Mouse (Mus musculus) T-helper 17 cell (primary cell): ENCODE results near the gene Serinc4.

Source experiments
- in situ Hi-C, 2 experiments: fragments of 300-600 bp; cut with MboI, MseI; formaldehyde crosslinking; loops; 1 replicate in 1 of 2; 2 replicates in 1 of 2; pipeline ENCODE4 v1.15.1; 2025; ENCODE audit warnings: high pct_unique_total_duplicates in 2 of 2

Serinc4 gene

DNA sequence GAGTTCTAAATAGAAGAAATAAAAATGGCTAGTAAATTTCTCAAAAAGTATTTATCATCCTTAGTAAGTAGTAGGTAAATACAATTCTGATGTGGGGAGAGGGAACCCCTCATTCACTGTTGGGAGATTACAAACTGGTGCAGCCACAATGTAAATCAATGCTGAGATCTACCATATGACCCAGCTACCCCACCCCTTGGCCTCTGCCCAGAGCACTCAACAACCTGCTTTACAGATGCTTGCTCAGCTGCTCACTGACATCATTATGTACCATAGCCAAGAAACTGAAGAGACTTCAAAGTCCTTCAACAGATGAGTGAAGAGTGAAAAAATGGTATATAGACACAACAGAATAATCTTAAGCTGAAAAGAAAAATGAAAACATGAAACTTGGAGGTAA lies 53.3 kb downstream of the Serinc4 start:
- in situ Hi-C loops: no loop called here

DNA sequence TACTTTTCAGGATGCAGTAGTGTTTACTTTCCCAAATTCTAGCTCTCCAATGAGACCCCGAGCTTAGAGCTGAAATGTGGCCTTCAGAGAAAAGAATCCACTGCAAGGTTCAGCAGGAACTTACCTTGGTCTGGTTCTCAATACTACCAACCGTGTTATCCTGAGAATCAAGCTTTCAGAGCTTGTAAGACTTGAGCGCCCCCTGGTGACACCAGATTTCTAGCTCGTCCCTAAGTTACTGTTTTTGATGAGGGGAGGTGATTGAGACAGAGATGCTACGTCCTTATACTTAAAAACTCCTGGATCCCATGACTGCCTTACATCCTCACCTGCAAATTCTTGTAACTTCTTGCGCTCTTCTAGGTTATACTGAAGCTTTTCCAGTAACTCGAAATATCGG lies 60.0 kb downstream of the Serinc4 start:
- in situ Hi-C loops: loop anchor here in 1 of 2 experiments (5.0 kb wide), 2 partner anchors 39 to 214 kb away; partner anchors contain the start of genes Ckmt1 and Ppip5k1
